Mouse (Mus musculus): ENCODE results near the gene Fam169a.

Fam169a gene

GRCm38 (mm10) chr13:97180113-97180828, 113.2 kb downstream of the Fam169a start:
- DNase-seq (ENCODE audit: low spot score) = no peak
